Mouse (Mus musculus): ENCODE measurements around the gene Zbtb20. TPM values are rescaled to one million over a fixed set of nuclear protein-coding genes. Genes with fewer than 3 reads are reported as not detected.

Gene Zbtb20
- polyA plus RNA-seq, 1 experiment from 2014 or later, result 24.5 TPM

DNA sequence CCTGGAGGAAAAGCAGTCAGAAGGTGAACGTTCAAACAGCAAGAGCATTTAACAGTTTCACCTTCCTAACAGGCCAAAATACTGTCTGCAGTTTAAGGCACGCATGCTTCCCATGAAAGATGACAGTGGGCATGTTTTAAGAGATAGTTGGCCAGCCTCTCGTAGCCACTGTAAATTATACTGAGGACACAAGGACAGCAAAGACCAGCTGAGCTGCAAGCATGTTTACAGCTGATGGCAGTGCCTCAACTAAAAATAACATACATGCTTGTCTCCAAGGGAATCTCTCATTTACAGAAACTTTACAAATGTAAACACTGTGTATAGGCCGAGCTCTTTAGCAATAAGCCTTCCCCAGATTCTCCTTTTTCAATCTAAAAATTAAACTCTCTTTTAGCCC, 740.7 kb downstream of the Zbtb20 start:
- no peak overlapping the region for H3K4me3 ChIP-seq
- H3K9me3 ChIP-seq (replicated peaks), result no peaks in the 10 kb centered on the region
- H3K27ac ChIP-seq (replicated peaks), result no peak overlapping the region
- peaks cover 32% of the 10 kb centered on the region for H3K36me3 ChIP-seq
- no peaks in the 10 kb centered on the region for H3K27me3 ChIP-seq (ENCODE audit: low read depth, poor library complexity, severe bottlenecking)
- 80% methylated on average over 4 of the region's 4 CpGs for WGBS
- H3K4me1 ChIP-seq, result peaks cover 48% of the 10 kb centered on the region
- no peak for DNase-seq (ENCODE audit: low spot score)

DNA sequence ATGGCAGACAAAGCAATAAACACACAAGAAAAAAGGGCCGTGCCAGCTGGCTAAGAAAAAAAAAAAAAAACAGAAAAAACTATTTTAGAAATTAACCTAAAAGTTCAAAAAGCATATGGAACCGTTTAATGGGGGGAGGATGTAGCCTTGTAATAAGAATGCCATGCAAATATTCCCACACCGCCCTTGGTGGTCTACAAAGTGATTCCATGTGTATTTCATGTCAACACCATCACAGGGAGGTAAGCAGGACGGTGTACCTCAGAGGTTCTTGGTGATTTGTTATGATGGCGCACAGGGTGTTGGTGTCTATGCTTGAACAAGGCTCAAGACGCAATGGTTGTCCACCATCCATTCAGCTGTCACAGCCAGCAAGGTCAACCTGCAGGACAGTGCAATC, 741.7 kb downstream of the Zbtb20 start:
- no peak overlapping the region for H3K27ac ChIP-seq (replicated peaks)
- peaks cover 24% of the 10 kb centered on the region for H3K36me3 ChIP-seq
- 85% methylated on average over 6 of the region's 6 CpGs for WGBS
- H3K27me3 ChIP-seq (ENCODE audit: low read depth, poor library complexity, severe bottlenecking), result no peaks in the 10 kb centered on the region
- H3K9me3 ChIP-seq (replicated peaks), result no peaks in the 10 kb centered on the region
- no peak for DNase-seq (ENCODE audit: low spot score)
- H3K4me3 ChIP-seq, result no peak overlapping the region
- H3K4me1 ChIP-seq, result peaks cover 56% of the 10 kb centered on the region

DNA sequence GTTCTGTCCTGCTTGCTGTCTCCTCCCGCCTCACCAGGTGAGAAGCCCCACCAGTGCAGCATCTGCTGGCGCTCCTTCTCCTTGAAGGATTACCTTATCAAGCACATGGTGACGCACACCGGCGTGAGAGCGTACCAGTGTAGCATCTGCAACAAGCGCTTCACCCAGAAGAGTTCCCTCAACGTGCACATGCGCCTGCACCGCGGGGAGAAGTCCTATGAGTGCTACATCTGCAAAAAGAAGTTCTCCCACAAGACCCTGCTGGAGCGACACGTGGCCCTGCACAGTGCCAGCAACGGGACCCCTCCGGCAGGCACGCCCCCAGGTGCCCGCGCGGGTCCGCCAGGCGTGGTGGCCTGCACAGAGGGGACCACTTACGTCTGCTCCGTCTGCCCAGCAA, 742.6 kb downstream of the Zbtb20 start:
- Histone ChIP-seq H3K27me3 (ENCODE audit: low read depth, poor library complexity, severe bottlenecking) (no peaks in the 10 kb centered on the region), H3K4me1 (peaks cover 61% of the 10 kb centered on the region), H3K9me3 (replicated peaks) (no peaks in the 10 kb centered on the region), H3K36me3 (peaks cover 22% of the 10 kb centered on the region), H3K4me3 (no peak overlapping the region), H3K27ac (replicated peaks) (0 out of 2 replicates have a peak overlapping the region, but pooled peaks have one; percentile 49)
- no peak for DNase-seq (ENCODE audit: low spot score)
- 88% methylated on average over 23 of the region's 23 CpGs for WGBS

DNA sequence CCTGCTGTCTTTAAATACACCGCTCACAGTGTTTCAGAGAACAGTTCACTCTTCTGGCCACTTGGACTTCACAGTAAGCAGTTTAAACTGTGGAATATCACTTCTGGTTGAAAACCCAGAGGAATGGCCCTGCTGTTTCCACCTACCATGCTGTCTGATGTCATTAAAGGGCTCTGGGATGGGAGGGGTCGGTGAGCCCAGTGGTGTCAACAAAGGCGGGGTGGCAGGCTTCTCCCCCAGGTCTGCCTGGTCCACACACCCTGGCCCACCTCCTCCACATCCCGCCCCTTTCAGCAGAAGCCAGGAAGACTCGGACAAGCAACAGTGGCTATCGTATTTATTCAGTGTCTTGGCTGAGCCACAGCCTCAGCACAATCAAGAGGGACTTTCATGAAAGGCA, 743.6 kb downstream of the Zbtb20 start:
- no peak overlapping the region for H3K4me3 ChIP-seq
- peaks cover 68% of the 10 kb centered on the region for H3K4me1 ChIP-seq
- 31% methylated on average over 6 of the region's 6 CpGs for WGBS
- H3K27ac ChIP-seq (replicated peaks), result peak overlapping the region; percentile 64; the same call in 1 of the 2 replicates
- H3K9me3 ChIP-seq (replicated peaks), result no peaks in the 10 kb centered on the region
- peak; percentile 26 for DNase-seq (ENCODE audit: low spot score)
- peaks cover 22% of the 10 kb centered on the region for H3K36me3 ChIP-seq
- H3K27me3 ChIP-seq (ENCODE audit: low read depth, poor library complexity, severe bottlenecking), result no peaks in the 10 kb centered on the region

DNA sequence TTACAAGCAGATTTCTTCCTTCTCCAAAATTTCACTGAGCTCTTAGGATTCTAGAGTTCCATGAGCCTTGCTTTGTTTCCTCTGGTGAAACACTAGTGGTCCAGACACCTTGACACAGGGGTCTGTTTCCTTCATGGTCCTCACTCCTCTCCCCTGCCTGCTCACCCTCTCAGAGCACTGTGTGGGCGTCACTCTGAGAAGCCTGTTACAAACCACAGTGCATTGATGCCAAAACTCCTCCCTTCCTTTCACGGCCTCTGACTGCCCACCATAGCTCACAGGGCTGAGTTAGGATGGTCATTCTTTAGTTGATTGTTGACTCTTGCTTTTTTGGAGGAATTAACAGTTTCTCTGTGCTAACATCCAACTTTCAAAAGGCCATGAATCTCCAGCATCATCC, 744.7 kb downstream of the Zbtb20 start:
- WGBS, result 15% methylated on average over 2 of the region's 2 CpGs
- peaks cover 63% of the 10 kb centered on the region for H3K4me1 ChIP-seq
- no peak overlapping the region for H3K4me3 ChIP-seq
- H3K27ac ChIP-seq (replicated peaks), result peak overlapping the region; percentile 47; the same call in 1 of the 2 replicates
- peaks cover 19% of the 10 kb centered on the region for H3K36me3 ChIP-seq
- no peak for DNase-seq (ENCODE audit: low spot score)
- no peaks in the 10 kb centered on the region for H3K27me3 ChIP-seq (ENCODE audit: low read depth, poor library complexity, severe bottlenecking)
- no peaks in the 10 kb centered on the region for H3K9me3 ChIP-seq (replicated peaks)

DNA sequence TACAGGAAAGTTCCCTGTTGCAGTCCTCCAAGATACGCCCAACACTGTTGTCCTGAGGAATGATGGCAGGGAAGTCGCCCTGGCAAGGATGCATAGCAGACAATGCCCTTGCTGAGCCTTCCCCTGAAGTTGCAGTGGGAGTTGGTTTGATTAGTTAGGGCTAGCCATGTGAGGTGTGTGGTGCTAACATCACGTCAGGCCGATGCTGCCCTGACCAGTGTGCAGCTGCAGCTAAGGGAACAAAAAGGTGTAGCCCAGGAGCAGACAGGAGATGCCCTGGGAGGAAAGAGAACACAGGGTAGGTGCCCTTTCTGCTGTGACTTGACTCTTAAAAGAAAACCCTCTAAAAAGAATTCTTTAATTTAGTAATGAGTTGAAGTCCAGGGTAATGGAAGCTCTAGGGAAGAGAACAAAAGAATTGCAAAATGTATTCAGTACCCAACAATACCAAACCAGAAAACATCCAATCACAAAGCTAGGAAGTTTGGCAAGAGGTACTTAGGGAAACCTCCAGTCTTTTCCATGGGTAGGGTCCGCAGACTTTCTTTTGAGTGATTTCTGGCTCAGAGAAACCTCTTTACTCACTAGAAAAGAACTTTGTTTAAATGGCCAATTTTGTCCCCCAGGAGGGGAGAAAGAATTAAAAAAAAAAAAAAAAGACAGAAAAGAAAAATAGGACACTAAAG, 747.8 kb downstream of the Zbtb20 start:
- WGBS, result 57% methylated on average over 5 of the region's 5 CpGs

DNA sequence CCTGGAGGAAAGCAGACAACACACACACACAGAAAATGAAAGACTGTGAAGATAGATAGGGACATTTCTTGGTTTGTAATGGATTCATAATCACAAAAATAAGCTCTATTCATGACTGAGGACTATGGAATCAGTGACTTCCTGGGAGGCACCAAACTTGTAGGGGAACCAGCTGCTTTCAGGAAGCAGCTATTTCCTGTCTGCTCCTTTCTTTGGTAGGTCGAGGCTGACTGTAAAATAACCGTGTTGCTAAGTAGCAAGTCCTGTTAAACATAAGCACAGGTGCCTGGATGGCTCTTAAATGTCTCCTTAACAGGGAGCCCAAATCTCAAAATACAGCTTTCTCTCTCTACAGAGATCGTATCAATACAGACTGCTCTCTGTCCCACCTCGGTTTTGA, 749.2 kb downstream of the Zbtb20 start:
- no peak for DNase-seq (ENCODE audit: low spot score)
- Histone ChIP-seq H3K9me3 (replicated peaks) (no peaks in the 10 kb centered on the region), H3K4me1 (peaks cover 50% of the 10 kb centered on the region), H3K27ac (replicated peaks) (0 out of 2 replicates have a peak overlapping the region, but pooled peaks have one; percentile 39), H3K27me3 (ENCODE audit: low read depth, poor library complexity, severe bottlenecking) (no peaks in the 10 kb centered on the region), H3K4me3 (no peak overlapping the region), H3K36me3 (peaks cover 21% of the 10 kb centered on the region; the same call in 1 of the 2 replicates)
- 86% methylated on average over 4 of the region's 4 CpGs for WGBS

More for the DNA sequence above, 747.8 kb downstream of the Zbtb20 start:
- H3K4me3 ChIP-seq, result no peak overlapping the region
- H3K27me3 ChIP-seq (ENCODE audit: low read depth, poor library complexity, severe bottlenecking), result no peaks in the 10 kb centered on the region
- peaks cover 51% of the 10 kb centered on the region for H3K4me1 ChIP-seq
- DNase-seq (ENCODE audit: low spot score), result no peak
- peak overlapping the region; percentile 70 for H3K27ac ChIP-seq (replicated peaks)
- H3K36me3 ChIP-seq, result peaks cover 25% of the 10 kb centered on the region
- no peaks in the 10 kb centered on the region for H3K9me3 ChIP-seq (replicated peaks)

DNA sequence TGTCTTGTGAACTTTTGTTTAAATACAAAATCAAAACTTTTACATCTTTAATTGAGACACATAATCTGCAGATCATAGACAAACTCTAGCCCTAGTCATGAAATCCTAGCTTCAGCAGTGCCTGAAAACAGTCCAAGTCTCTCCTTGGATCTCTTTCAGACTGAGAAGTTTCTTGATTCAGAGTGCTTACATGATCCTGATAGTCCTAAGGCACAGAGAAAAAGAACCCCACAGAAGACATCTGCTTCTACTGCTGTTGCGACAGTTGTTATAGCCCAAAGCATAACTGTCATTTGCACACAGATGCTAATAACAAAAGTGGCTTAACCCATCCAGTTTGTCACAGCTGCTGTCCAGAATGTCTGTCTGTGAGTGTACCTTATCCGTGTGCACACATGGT, 749.6 kb downstream of the Zbtb20 start:
- no peak overlapping the region for H3K4me3 ChIP-seq
- DNase-seq (ENCODE audit: low spot score), result no peak
- H3K27ac ChIP-seq (replicated peaks), result no peak overlapping the region
- H3K9me3 ChIP-seq (replicated peaks), result no peaks in the 10 kb centered on the region
- peaks cover 21% of the 10 kb centered on the region; the same call in 1 of the 2 replicates for H3K36me3 ChIP-seq
- peaks cover 50% of the 10 kb centered on the region for H3K4me1 ChIP-seq
- 93% methylated on average over 2 of the region's 2 CpGs for WGBS
- H3K27me3 ChIP-seq (ENCODE audit: low read depth, poor library complexity, severe bottlenecking), result no peaks in the 10 kb centered on the region

DNA sequence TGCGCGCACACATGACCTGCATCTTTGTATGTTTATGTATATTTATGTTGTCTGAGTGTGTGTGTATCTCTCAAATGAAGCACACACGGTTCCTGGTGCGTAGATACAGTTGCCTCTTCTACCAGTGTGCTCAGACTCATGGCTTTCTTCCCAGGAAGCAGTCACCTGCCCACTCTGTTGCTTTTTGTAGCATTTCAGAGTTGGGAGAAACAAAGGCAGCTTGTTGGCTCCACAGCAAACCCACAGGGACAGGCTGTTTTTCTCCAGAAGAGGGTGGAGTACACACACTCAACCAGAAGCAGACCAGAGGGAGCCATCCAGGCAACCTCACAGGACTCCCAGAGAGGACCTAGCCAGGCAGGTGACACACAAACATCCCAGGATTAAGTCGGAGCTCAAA, 750.3 kb downstream of the Zbtb20 start:
- peaks cover 21% of the 10 kb centered on the region; the same call in 1 of the 2 replicates for H3K36me3 ChIP-seq
- no peaks in the 10 kb centered on the region for H3K9me3 ChIP-seq (replicated peaks)
- H3K27me3 ChIP-seq (ENCODE audit: low read depth, poor library complexity, severe bottlenecking), result no peaks in the 10 kb centered on the region
- H3K4me1 ChIP-seq, result peaks cover 44% of the 10 kb centered on the region
- no peak overlapping the region for H3K27ac ChIP-seq (replicated peaks)
- no peak for DNase-seq (ENCODE audit: low spot score)
- no peak overlapping the region for H3K4me3 ChIP-seq
- WGBS, result 90% methylated on average over 5 of the region's 5 CpGs

DNA sequence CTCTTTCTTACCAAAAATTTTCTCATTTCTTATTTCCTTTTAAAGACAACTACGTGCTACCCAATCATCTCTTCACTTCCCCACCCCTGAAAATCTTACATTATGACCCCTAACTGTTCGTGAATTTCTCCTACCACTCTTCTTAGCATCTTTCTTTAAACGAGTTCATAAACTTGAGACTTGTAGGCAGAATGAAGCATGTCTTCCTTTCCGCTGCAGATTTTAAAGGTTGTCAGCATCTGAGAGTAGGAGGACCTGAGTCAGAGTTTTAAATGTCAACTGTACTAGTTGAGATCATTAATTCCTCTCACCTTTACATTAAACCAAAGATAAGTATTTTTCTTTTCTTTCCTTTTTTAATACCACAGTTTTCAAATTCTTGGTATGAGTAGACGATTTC, 753.0 kb downstream of the Zbtb20 start:
- Histone ChIP-seq H3K36me3 (peaks cover 26% of the 10 kb centered on the region; the same call in 1 of the 2 replicates), H3K27ac (replicated peaks) (no peak overlapping the region)
- 88% methylated on average over 5 of the region's 5 CpGs for WGBS

DNA sequence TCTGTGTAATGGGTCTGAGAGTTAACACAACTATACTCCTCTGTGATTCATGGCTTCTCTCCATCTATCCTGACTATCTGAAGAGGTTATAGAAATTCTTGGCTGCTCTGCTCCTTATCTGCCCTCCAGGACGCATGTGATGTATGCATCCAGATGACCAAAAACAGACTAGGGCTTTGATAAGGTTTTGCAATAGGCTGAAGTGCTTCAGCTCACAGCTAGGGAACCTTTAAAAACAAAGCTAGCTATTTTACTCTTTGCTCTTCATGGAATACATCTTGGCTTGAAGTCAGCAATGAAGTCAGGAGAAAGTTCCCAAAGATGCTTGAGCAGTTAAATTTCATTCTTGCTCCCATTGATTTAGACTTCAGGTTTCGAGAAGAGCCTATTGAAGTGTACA, 756.1 kb downstream of the Zbtb20 start:
- H3K27ac ChIP-seq (replicated peaks), result no peak overlapping the region
- peaks cover 21% of the 10 kb centered on the region; the same call in 1 of the 2 replicates for H3K36me3 ChIP-seq
- no peak overlapping the region for H3K4me3 ChIP-seq
- no peaks in the 10 kb centered on the region for H3K9me3 ChIP-seq (replicated peaks)
- whole genome bisulfite sequencing, result 95% methylated on average over 2 of the region's 2 CpGs
- DNase-seq (ENCODE audit: low spot score), result no peak
- no peaks in the 10 kb centered on the region for H3K27me3 ChIP-seq (ENCODE audit: low read depth, poor library complexity, severe bottlenecking)
- H3K4me1 ChIP-seq, result peaks cover 8% of the 10 kb centered on the region

More for the DNA sequence above, 753.0 kb downstream of the Zbtb20 start:
- Histone ChIP-seq H3K27me3 (ENCODE audit: low read depth, poor library complexity, severe bottlenecking) (no peaks in the 10 kb centered on the region), H3K4me3 (no peak overlapping the region), H3K9me3 (replicated peaks) (no peaks in the 10 kb centered on the region), H3K4me1 (peaks cover 20% of the 10 kb centered on the region)
- DNase-seq (ENCODE audit: low spot score), result no peak

DNA sequence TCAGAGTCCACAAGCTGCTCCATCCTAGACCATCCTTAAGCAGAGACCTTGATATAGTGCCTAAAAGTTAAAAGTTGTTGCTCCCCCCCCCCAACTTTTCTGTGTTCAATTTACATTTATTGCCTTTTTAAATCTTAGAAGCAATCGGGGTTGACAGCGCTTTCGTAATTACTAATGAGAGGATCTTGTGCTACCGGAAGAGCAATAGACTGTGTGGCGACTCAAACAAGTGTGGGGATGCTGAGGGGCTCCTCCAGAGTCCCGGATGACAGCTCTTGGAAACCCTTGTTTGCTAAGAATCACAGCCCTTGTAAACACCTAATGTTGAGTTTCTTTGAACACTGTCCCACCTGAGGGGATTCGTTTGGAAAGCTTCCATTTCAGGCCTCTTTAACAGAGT, 758.4 kb downstream of the Zbtb20 start:
- H3K4me3 ChIP-seq, result no peak overlapping the region
- no peaks in the 10 kb centered on the region for H3K27me3 ChIP-seq (ENCODE audit: low read depth, poor library complexity, severe bottlenecking)
- peaks cover 11% of the 10 kb centered on the region; the same call in 1 of the 2 replicates for H3K36me3 ChIP-seq
- no peaks in the 10 kb centered on the region for H3K9me3 ChIP-seq (replicated peaks)
- no peak for DNase-seq (ENCODE audit: low spot score)
- WGBS, result 91% methylated on average over 7 of the region's 7 CpGs
- peaks cover 8% of the 10 kb centered on the region for H3K4me1 ChIP-seq
- no peak overlapping the region for H3K27ac ChIP-seq (replicated peaks)

DNA sequence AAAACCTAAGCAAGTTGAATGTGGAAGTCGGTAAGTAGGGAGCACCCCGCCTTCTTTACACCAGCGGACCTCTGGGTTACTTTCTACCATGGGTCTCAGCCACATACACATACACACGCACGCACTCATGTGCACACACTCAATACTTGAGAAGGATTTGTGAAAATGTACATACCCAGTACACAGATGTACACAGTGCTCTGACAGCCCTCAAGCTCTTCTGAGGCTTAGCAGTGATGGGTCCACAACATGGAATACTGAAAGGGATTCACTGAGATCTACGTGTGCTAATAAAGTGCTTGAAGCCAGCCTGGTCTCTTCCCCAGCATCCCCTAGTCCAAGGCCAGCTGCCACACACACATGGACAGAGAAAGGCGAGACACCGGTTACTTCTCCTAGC, 761.6 kb downstream of the Zbtb20 start:
- H3K27ac ChIP-seq (replicated peaks), result no peak overlapping the region
- WGBS, result 92% methylated on average over 8 of the region's 8 CpGs
- H3K27me3 ChIP-seq (ENCODE audit: low read depth, poor library complexity, severe bottlenecking), result no peaks in the 10 kb centered on the region

More for the DNA sequence above, 761.6 kb downstream of the Zbtb20 start:
- H3K4me1 ChIP-seq, result no peaks in the 10 kb centered on the region
- no peak for DNase-seq (ENCODE audit: low spot score)
- H3K9me3 ChIP-seq (replicated peaks), result no peaks in the 10 kb centered on the region
- peaks cover 10% of the 10 kb centered on the region; the same call in 1 of the 2 replicates for H3K36me3 ChIP-seq
- H3K4me3 ChIP-seq, result no peak overlapping the region
